Mouse (Mus musculus) retina, postnatal 7 days (tissue): ENCODE measurements around the gene Sipa1l1.
"Not testable (repeated sequence)": the region's sequence is repeated elsewhere in the genome, so short reads cannot be mapped to it uniquely, and the experiment has no call there.

Experiments
- DNase-seq: peaks from one replicate; pipeline ENCODE4 v3.0.0-alpha.2; 2012; ENCODE audit warnings: low read depth, low spot score

The Sipa1l1 gene

DNA sequence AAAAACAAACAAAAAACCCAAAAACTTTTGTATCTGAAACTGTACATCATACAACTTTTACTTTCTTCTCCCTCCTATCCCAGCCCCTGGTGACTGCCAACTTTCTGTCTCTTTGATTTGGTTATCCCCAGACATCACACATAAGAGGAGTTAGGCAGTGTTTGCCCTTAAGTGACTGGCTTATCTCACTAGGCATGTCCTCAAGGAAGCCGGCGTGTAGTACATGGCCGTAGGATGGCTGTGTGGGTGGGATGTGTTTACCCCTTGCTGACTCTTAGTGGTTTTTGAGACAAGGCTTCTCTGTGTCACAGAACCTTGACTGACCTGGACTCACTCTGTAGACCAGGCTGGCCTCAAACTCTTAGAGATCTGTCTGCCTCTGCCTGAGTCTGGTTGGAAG lies 6.6 kb downstream of the Sipa1l1 start:
- no peak for DNase-seq

DNA sequence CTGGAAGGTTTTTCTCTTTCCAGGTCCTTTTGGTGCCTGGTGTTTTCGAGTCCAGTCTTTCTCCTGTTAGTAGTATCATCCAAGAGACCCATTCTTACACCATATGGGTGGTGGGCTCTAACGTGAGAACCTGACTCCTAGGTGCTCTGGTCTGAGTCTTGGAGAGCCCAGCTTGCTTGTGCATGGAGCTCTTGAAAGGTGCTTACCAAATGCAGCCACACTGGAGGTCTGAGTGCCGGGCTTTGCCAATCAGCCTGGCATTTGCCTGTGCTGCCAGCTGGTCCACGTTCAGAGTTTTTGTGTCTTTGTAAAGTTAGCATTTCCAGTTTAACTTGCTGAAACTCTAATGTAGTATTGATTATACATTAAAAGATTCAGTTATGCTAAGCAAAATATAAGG lies 9.5 kb downstream of the Sipa1l1 start:
- no peak for DNase-seq

DNA sequence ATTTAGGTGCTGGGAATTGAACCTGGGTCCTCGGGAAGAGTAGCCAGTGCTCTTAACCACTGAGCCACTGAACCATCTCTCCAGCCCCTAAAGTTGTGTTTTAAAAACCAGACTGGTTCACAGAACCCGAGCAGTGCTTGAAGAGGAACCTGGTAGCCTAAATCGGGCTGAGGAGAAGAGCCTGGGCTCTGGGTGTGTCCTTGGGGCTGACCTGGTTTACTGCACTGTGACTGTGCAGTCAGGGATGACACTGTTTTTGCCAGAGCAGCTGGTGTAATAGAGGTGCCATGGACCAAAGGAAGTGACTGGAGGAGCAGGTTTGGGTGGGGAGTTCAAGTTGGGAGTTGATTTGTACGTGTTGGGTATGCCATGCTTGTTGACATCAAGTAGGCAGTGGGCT lies 10.5 kb downstream of the Sipa1l1 start:
- DNase-seq: no peak

DNA sequence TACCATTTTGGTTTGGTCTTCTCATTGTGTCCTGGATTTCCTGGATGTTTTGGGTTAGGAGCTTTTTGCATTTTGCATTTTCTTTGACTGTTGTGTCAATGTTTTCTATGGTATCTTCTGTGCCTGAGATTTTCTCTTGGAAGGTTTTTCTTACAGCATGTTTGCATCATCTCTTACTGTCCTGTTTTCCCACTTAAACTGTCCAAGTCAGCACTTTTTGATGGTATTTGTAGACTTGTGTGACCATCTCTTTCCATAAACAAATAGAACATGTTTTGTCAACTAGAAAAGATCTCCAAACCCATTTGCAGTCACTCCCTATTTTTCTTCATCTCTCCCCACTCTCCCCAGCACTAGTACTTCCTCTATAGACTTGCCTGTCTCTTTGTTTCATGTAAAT lies 17.0 kb downstream of the Sipa1l1 start:
- DNase-seq: not testable (repeated sequence)

DNA sequence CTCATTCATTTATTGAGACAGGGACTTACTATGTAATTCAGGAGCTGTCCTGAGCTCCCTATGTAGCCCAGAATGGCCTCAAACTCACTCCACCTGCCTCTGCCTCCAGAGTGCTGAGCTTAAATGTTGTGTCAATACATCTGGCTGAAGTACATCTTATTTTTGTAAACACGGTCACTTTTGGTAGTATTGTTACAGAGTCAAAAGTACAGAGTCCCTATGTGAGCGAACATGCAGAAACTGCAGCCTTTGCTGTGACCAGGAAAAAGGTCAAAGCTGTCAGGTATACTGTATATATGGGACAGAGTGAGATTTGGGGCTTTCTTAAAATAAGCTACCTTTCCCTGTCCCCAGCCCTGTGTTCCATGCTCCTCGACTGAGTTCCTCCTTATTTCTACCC lies 17.6 kb downstream of the Sipa1l1 start:
- no peak for DNase-seq

DNA sequence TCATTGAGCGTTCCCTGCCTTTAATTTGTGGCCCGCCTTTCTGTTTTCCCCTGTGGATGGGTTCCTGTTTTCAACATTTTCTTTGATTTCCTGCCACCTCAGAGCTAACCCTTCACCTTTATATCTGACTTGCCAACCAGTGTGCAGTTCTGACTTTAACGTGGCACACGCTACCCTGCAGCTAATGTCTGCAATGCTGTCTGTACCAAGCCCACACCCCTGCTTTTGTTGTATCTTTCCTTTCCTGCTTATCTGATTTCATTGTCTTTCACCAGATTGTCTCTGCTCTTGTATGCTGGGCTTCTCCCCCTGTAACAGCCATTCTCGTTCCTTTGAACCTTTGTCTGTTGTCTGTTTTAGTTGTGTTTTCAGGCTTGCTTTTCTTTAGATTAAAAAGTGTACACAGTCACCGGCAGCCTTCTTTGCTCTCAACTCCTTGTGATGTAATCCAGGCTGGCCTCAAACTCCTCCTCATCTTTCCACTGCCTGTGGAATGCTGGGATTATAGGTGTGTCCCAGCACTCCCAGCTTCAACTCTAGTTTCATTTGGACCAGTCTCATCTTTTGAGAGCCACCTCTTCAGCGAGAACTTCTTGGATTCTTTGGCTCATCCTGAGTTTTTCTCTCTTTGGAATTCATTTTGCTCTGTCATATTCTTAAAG lies 18.2 kb downstream of the Sipa1l1 start:
- DNase-seq: no peak

DNA sequence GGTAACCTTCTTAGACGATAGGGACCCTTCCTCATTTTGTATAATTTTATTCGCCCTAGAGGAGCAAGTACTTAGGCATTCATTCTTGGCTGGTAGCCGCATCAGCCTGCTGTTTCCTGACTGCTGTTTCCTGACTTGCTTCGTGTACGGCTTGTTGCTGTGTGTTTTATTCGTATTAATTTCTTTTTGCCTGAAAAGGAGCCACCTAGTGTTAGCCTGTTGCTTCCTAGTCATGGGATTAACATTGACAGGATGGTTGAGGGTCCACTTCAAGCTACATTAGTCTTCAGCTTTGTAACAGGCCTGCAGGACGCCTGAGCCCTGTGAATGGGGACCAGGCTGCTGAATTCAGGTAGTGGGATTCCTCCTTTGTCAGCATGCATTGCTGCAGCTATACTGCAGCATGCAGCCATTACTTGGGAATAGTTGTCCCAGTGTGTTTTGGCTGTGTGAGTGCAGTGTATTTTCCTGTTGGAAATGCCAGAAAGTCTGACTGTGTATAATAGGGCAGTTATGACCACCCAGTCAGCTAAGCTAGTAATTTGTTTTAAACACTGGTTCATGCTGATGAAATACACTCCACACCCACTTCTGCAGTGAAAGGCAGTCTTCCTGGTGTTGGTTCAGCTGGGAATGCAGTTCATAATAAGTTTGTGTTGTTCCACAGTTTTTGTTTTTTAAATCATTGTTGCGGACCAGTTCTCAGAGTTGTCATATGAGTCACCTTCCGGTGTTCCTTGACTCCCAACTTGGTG lies 19.4 kb downstream of the Sipa1l1 start:
- DNase-seq: no peak

DNA sequence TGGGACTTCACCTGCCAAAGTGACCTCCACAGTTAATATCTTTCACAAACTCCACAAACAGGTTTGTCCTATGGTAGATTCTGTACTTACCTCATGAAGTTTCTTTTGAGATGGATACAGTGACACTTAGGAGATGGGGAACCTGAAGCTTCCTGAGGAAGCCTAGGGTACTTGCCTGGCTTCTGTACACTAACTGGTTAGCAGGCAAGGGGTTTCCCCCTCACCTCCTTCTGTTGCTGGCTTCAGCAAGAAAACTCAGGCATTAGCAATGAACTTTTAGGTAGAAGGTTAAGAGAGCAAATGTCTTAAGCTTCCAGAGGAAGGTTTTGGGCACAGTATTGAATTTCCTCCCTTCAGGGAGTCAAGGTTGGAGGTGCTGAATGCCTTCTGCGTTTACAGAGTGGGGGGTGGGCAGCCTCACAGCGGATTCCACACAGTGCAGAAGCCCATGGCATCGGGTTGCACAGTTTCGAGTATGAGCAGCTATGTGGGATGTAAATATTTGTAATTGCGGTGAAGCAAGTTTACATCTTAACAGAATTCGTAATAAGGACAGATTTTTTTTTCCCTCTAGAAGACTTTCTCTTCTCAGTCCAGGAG lies 20.1 kb downstream of the Sipa1l1 start:
- no peak for DNase-seq

DNA sequence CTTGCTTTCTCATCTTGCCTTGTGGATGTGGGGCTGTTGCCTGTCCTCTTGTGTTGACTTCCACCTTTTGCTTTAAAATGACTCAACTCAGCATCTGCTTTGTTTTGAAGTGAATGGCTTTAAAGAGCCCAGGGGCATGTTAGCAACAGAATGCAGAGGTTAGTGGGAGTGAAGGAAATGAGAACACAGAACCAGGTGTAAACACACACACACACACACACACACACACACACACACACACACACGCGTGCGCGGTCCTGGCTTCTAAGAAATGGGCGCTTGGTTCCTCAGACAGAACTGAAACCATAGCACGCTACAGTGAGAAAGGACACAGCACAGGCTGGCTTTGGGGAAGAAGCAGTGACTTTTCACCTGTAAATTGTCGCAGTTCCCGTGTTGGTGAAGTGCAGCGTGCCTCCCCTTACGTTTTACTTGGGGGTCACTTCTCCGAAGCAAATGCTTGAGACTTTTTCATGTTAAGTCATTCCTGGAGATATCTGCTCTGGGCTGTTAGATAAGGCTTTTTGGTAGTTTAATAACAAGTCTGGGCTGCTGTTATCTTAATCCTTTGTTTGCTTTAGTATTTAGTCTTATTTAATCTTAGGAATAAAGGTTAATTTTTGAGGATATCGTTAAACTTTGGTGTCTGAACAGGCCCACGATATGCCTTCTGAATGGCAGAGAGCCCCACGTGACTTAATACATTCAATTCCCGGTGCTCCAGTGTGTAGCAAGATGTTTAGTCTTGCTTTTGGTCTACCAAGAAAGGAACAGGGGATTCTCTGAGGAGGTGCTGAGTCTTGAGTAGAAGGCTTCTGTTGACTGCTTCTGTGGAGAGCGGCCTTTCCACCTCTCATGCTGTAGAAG lies 20.8 kb downstream of the Sipa1l1 start:
- no peak for DNase-seq

DNA sequence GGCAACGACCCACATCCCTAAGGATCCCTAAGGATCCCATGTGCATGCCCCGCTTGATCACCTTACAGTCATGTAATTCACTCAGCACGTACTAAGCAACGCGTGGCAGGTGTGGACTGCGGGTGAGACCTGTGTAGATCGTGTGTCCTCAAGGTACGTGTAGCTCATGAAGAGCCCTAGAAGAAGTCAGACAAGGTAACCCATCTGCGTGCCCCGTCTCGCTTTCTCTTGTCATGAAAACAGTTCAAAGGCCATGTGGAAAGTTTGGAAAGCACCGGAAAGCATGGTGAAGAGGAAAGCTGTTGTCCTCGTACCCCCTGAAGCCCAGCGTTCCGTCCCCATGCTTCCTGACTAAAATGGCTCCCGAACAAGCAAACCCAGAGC lies 21.5 kb downstream of the Sipa1l1 start:
- no peak for DNase-seq

DNA sequence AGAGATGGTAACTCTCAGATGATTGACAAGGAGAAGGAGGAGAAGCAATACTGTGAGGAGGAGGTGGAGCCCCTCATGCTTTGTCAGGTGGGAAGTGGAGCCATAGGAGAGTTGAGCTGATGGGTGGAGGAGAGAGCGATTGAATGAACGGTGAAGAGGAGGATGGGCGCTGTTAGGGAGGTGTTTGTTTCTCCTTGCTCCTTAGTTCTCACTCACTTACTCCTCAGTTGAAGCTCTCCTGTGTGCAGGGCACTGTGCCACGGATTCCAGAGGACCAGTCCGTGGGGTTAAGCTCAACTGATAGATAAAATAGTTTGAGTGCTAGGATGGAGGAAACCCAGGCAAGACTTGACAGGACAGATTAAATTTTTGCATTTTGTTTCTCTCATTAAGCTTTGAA lies 22.6 kb downstream of the Sipa1l1 start:
- DNase-seq: no peak

DNA sequence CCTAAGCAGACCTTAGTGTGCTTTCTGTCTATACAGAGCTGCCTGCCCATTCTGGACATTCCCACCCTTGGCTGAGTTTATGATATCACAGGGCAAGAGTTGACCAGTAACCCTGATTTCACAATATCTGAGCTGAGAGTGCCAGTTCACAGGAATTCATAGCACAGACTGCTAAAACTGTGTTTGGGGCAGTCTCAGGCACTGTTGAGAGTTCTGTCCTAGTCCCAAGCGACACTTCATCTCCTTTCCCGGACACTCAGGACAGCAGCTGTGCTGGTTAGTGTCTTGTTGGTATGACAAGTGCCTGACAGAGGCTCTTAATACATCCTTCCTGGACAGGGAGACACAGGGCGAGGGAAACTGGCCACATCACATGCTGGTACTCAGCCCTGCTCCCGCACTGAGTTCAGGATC lies 23.5 kb downstream of the Sipa1l1 start:
- no peak for DNase-seq

DNA sequence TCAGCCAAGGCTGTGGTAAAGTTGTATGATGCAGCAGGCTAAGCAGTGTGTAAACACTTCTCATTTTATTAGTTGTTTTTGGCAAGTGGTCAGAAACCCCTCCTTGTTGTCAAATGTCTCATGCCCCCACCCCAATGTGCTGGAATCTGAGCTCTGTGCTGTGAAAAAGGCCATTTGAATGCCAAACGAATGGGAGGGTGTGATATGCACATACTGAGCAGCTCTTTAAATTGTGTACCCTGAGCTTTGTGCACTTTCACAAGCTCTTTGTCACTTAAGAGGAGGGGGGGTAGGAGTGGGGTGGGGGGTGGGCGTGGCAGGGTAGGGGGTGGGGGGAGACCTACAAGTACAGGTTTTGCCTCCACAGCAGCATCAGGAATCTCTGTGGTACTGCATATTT lies 24.4 kb downstream of the Sipa1l1 start:
- no peak for DNase-seq

DNA sequence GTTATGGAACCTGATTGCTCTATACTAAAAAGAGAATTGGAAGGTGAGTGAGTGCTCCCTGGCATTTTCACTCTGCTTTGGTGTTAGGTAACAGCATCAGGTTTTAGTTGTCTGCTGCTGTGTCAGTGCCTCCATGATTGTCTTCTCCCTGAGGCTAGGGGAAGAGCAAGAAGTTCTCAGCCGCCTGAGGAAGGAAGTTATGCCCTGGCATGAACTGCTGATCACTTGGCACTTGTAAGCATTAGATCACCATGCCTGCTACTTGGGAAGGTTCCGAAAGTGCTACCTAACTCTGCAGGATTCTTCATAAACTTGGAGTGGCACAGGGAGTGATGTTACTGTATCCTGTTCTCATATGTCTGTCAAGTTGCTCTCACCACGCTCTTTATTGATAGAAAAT lies 25.8 kb downstream of the Sipa1l1 start:
- DNase-seq: no peak

DNA sequence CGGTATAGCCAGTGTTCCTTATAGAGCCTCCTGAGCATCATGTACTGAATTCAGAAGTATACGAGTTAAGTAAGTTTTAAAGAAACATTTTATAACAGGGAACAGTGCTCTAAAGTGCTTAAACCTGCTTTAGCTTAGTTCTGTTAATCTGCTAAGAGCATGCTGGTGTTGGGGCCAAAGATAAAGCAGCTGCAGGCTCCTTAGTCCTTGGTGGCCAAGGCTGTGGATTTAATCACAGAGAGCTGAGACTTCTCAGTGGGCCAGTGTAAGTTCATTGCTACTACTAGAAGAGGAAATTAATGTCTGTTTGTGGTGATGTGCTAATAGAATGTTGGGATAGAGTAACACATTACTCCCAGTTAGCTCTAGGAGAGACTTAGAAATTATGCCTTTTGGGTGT lies 27.1 kb downstream of the Sipa1l1 start:
- DNase-seq: no peak

DNA sequence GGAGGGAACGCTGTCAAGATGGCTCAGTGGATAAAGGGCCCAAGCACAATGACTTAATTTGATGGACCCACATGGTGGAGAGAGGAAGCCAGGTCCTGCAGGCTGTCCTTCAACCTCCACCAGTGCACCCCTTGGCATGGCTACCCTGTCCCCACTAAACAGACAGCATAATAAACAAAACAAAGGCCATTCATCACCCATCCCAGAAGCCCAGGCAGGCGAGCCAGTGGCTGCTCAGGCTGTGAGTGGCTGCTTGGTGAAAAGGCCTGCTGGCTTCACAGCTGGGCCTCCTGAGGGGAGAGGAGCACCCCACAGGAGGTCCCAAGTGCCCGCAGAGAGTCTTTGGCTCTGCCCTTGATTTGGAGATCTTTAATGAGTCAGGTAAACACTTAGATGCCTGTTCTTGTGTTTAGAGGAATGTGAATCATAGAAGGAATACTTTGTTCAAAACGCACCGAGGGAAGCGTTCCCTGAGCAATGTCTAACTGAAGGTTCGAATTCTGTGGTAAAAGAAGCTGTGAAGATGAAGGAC lies 27.6 kb downstream of the Sipa1l1 start:
- no peak for DNase-seq

DNA sequence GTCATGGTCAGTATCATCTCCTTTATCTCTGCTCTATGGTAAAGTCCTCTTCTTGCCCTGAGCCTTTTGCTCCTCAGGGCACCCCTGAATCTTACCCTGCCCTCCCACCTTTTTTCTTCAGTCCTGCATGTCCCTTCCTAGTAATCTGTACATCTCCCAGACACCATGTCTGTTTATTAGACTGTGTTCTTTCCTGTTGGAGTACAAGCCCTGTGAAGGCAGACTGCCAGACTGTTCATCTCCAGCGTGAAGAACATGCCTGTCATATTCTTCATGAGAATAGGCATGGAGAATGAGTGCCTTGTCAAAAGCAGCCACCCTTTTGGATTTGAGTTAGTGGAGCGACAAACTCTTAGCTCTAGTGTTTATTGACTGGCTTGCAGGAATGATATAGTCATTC lies 28.1 kb downstream of the Sipa1l1 start:
- DNase-seq: no peak

DNA sequence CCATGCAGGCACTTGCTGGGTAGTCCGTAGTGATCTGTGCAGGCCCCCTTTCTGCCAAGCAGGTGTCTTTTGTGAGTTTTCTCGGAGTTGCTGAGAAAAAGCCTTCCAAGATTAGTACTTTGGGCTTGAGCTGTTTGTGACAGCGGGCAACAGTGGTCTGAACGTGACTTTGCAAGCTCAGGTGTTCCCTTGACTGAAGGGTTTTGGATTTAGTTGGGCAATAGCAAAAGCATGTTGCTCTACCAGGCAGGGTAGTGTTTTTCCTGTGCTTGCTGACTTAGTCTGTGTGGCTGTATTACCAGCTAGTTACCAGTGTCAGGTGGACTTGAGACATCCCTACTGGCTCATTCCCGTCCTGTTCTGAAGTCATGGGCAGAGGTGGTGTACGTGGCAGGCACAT lies 30.2 kb downstream of the Sipa1l1 start:
- DNase-seq: no peak

DNA sequence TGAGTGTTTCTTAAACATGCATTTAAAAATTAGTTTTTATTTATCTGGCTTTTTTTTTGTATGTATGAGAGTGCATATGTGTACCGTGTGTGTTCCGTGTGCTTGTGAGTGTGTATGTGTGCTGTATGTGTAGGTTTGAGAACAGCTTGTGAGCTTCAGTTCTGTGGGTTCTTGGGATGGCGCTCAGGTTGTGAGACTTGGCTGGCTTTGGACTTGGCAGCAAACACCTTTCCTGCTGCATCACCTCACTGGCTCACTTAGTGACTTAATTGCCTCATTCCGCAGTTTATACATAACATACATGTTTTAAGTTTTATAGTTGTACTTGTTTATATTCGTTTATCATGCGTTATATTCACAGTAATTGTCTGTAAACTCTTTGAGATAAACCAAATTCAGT lies 35.0 kb downstream of the Sipa1l1 start:
- no peak for DNase-seq

DNA sequence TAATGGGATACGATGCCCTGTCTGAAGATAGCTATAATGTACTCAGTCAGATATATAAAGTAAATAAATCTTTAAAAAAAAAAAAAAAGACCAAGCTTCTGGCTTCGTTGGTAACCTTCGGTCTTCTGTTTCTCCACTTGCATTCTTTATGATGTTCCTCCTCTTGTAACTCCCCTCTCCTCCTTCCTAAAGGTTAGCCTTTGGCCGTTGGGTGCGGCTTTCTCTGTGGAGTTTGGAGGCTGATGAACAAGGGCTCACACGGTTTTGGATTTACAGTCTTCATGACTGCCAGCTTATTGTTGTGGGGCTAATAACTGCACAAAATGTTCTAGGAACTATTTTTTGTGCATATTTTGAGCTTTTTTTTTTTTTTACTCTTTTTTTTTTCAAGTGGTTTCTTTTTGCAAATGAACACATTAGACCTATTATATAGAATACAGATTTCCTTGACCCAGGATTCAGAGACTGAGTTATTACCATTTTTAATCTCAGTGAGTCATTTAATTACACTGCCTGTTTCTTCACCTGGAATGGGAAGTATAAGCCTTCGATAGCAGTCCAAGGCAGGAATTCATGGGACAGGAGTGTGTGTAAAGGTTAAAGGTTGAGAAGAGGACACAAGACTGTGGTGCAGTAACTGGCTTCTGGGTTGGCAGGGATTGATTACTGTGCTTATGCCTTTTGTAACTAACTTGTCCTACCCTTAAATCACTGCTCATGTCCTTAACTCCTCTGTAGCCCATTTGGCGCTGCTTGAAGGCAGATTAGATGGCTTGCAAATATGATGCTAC lies 37.9 kb downstream of the Sipa1l1 start:
- DNase-seq: no peak

DNA sequence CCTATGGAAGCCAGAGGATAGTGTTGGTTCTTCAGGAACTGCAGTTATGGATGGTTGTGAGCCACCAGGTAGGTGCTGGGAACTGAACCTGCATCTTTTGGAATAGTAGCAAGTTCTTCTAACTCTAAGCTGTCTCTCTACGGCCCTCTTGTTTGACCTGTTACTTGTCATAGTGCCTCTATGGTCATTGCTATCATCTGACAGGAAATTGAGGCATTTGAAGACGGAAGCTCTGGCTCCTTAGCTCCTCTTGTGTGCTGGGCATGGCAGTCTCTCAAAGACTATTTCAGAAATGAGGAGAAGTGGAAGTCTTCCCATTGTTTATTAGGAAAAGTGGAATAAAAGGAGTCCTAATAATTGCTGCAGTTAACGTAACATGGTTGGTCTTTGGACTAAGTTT lies 38.9 kb downstream of the Sipa1l1 start:
- no peak for DNase-seq
